Comparison of ENCODE assay signal across 8 mouse cellular contexts in genomic region chr5:115134234-115135165, GRCm38 (mm10). TPM values are rescaled to one million over a fixed set of nuclear protein-coding genes. Genes with fewer than 3 reads are reported as not detected.
DNase-seq lines count a peak whose midpoint lies in the region; ATAC-seq lines count a peak whose summit lies in the region.

Unc119b (minus strand) TSS chr5:115134975.

- peaks cover 17% of the 10 kb centered on the region for H3K36me3 ChIP-seq in megakaryocyte, embryonic 14.5 days (replicated peaks; ENCODE audit: low read length)

- peak; percentile 89 to 90 for DNase-seq in adrenal gland, adult 18-20 months (ENCODE audit: low spot score in 2 of 2)
- DNase-seq in embryo, embryonic 10.5 days (ENCODE audit: low spot score) = peak; percentile 92
- peak; percentile 89 for DNase-seq in gastrocnemius, postnatal 14 days
- peak; percentile 66 to 84 for DNase-seq in left cerebral cortex, adult 9 months (ENCODE audit: low spot score in 2 of 2)
- DNase-seq in right cerebral cortex, adult 2 months (ENCODE audit: low spot score in 2 of 2) = peak; percentile 84 to 85
- peak; percentile 60 for DNase-seq in urinary bladder, postnatal 10 days (ENCODE audit: low spot score)

- H3K27me3 ChIP-seq in megakaryocyte, embryonic 14.5 days (replicated peaks) = peaks cover 12% of the 10 kb centered on the region

- H3K4me1 ChIP-seq in megakaryocyte, embryonic 14.5 days = peaks cover 24% of the 10 kb centered on the region

- intact Hi-C loops in gastrocnemius, postnatal 14 days (cut with DNase I; ENCODE audit: low total_unique reads) = no loop called here

- peaks cover 3% of the 10 kb centered on the region; the same call in 1 of the 2 replicates for H3K9me3 ChIP-seq in megakaryocyte, embryonic 14.5 days

- H3K4me3 ChIP-seq in megakaryocyte, embryonic 14.5 days (replicated peaks) = peak within 1 kb of the TSS; percentile 95

- peak; percentile 67 for ATAC-seq in inflammation-experienced regulatory T-cells, adult 6 months

RNA-seq across cellular contexts. Expression of gene Unc119b, which starts in this region (rescaled TPM):
- total RNA-seq in adrenal gland, adult 18-20 months (2021) = 10 to 100 TPM; 36.6 to 46.1 TPM
- total RNA-seq in gastrocnemius, postnatal 14 days (2021) = 10 to 100 TPM; 12.2 to 12.7 TPM
- polyA plus RNA-seq in inflammation-experienced regulatory T-cells, adult 6 months (2017; shearing (Covaris generic)) = 10 to 100 TPM; 15.9 to 27.8 (median 21.3) TPM
- 13.4 and 25.4 TPM in 2 replicates for polyA plus RNA-seq in megakaryocyte, embryonic 14.5 days (2012; ENCODE audit: insufficient read depth, low replicate concordance)

Comparison
In these comparisons a context has a peak if more than half of its experiments do, and no peak if none do; other contexts are left out.
1. Peak in every context shown above with its lines: DNase-seq, ATAC-seq and H3K4me3 ChIP-seq.